Mouse (Mus musculus) urinary bladder, postnatal 10 days (tissue): ENCODE data around the gene Zfp575.

Experiments used
- DNase-seq: peaks from one replicate; pipeline ENCODE4 v3.0.0; 2022; ENCODE audit warnings: low spot score

Gene Zfp575

DNA sequence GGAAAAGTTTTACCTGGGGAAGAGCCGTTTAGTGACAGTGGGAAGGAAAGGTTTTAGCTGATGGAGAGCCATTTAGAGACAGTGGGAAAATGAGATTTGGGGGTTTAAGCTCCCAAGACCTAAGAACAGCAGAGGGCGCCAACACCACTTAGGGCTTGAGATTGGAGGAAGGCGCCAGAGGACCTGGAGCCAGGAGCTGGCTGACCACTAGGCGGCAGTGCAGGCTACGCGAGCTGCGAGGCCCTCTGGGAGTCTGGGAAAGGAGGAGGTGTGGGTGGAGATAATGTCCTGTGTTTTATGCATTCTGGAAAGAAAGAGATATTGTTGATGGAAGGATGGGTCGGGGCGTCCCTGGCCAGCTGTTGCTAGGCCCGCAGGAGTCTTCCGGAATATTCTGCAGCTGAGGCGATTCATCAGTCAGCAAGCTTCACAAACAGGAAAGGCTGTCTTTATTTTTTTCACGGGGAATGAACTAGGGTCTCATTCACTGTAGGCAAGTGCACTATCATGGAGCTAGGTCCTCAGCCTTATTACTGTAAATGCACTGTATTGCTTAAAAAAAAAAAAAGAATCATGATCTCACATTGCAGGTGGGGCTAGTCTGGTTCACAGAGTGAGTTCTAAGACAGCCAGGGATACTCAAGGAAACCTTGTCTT is 13.6 kb upstream of the Zfp575 start:
- DNase-seq, result peak; percentile 90

DNA sequence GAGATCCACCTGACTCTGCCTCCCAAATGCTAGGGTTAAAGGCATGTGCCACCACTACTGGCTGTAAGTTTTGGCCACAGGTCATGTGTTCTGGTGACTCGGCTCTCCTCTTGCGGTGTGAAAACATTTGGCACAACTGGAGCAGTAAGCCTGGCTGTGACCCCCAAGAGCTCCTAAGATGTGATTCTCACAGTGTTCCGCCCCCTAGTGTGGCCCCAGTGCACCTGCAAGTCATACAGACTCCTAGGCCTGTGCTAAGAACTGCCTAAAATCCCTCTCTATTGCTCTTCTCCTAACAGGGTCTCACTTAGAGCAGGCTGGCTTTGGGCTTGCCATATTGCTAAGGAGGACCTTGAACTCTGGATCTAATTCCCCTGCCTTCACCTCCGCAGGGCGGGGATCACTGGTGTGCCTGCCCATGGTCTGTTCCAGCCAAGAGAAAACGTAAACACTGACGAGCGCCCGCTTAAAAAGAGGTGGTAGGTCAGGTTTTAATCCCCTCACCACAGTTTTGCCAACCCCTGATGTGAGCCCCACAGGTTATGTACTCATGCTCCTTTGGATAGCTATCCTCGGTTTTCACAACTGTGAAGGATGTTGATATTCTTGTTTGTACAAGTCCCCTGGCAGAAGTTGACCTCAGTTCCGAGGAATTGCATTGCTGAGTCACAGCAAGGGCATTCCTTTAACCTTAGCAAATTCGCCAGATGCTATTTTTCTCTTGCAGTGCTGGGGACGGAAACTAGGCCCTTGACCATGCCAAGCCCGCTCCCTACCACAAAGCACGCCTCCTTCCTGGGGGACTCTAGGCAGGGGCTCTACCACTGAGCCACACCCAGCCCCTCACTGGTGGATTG is 12.0 kb upstream of the Zfp575 start:
- no peak for DNase-seq

GRCm38 (mm10) chr7:24598121-24598520 is 10.7 kb upstream of the Zfp575 start:
- no peak for DNase-seq

DNA sequence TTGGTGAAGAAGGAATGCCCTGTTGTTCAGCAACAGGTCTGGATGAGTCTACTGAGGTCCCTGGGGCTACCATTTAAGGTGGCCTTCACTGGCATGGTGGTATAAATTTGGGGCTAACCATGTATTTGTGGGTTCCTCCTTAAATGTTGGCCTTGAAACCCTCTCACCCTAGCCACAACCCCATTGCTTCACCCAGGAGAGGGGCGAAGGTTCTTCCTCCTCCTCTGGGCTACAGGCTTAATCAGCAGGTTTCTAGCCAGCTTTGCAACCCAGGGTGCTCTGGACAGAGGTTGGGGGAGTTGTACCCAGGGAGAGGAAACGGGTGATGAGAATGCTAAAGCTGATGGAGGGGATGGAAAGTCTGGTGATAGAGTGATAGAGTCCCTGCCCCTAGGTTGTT is 8.0 kb upstream of the Zfp575 start:
- DNase-seq, result no peak

GRCm38 (mm10) chr7:24594309-24594803 is 6.9 kb upstream of the Zfp575 start:
- DNase-seq, result no peak

GRCm38 (mm10) chr7:24593621-24594308 is 6.3 kb upstream of the Zfp575 start:
- DNase-seq, result no peak

- no peak for DNase-seq
These were observed 5.3 kb upstream of the Zfp575 start for GRCm38 (mm10) chr7:24592781-24593180.

- no peak for DNase-seq
These were observed 4.7 kb upstream of the Zfp575 start for GRCm38 (mm10) chr7:24592163-24592562.

DNA sequence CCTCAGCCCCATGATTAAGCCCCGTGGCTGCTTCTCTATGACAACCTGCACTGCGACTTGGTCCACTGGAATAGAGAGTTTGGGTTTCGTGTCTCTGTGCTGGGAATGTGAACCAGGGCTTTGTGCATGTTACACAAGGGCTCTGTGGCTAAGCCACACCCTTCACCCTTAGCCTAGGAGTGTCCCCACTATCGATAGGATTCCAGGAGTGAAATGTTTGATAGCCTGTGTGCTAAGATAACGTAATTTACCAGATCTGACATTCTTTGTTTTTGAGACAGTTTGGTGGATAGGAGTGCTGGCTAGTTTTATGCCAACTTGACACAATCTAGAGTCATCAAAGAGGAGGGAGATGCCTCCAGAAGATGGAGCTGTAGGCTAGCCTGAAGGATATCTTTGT is 4.3 kb upstream of the Zfp575 start:
- no peak for DNase-seq

- no peak for DNase-seq
These were observed 895 bp upstream of the Zfp575 start for GRCm38 (mm10) chr7:24588336-24588735.

DNA sequence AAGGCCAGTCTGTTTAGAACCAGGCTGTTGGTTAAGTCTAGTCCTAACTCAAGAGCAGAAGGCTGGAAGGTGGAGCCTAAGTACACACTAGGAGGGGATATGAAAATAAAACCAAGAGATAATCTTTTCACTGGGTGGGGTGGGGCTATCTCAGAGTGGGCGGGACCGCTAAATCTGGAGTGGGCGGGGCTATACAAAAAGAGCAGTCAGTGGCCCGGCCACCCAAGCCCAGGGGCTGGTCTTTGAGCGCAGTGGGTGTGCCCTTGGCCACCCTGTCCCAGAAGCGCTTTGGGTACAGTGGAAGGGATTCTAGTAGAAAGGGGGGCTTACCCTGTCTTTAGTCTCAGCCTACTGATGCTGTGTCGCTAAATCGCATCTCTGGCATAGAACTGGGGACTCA is 613 bp downstream of the Zfp575 start:
- DNase-seq, result no peak

- no peak for DNase-seq
These were observed 1.4 kb downstream of the Zfp575 start for GRCm38 (mm10) chr7:24585995-24586394.

DNA sequence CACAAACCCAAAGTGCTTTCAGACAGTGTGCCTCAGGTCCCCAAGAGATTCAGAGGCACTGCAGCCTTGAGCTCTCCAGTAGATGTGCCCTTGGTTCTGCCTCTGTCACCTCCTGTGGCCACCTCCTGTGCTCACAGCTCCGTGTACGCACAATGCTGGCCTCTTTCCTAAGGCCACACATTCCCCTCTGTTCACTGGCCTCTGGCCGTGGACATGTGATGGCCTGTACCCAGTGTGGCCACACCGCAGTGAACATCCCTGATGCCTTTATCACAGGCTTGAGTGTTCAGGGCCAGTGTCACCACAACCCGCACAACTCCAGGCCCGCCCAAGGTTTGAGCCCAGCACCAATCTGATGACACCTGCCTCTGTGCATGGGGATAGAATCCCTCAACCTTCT is 2.6 kb downstream of the Zfp575 start:
- DNase-seq, result no peak

- DNase-seq, result no peak
These were observed 9.6 kb downstream of the Zfp575 start for GRCm38 (mm10) chr7:24577811-24578210.

GRCm38 (mm10) chr7:24574224-24574796 is 13.1 kb downstream of the Zfp575 start:
- no peak for DNase-seq

GRCm38 (mm10) chr7:24572455-24572854 is 15.0 kb downstream of the Zfp575 start:
- no peak for DNase-seq

- no peak for DNase-seq
These were observed 16.4 kb downstream of the Zfp575 start for GRCm38 (mm10) chr7:24571071-24571470.

DNA sequence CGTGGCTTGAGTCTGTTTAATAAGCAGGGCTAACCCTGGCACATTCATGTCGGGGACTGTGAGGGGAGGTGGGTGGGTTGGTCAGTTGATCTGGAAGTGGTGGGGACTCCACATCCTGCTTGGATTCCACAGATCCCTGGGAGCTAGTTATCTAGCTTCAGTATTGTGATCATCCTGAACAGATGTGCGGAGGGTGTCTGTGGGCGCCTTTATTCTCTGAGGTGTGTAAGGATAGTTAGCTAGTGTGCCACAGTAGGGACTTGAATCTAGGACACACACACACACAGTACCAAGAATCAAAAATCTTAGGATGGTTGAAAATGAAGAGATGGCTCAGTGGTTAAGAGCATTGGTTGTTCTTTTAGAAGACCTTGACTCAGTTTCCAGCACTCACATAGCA is 18.9 kb downstream of the Zfp575 start:
- DNase-seq, result no peak

- DNase-seq, result no peak
These were observed 21.2 kb downstream of the Zfp575 start for GRCm38 (mm10) chr7:24566206-24566605.

DNA sequence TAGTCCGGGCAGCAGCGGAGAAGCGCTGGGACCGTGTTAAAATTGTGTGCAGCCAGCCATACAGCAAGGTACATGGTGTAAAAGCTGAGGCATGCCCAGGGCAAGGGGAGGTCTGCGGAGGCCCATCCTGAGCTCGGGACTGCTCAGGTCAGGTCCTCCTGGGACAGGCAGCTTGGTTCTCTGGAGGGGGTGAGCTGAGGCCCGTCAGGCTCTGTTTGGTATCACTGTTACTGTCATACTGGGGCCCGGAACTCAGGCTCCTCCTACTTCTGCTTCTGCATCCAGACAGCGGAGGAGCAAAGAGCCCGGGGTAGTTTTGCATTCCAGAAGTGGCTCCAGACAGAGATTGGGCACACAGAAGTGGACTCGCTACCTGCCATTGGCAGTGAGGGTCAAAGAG is 21.8 kb downstream of the Zfp575 start:
- no peak for DNase-seq

GRCm38 (mm10) chr7:24564607-24565265 is 22.7 kb downstream of the Zfp575 start:
- DNase-seq, result no peak

DNA sequence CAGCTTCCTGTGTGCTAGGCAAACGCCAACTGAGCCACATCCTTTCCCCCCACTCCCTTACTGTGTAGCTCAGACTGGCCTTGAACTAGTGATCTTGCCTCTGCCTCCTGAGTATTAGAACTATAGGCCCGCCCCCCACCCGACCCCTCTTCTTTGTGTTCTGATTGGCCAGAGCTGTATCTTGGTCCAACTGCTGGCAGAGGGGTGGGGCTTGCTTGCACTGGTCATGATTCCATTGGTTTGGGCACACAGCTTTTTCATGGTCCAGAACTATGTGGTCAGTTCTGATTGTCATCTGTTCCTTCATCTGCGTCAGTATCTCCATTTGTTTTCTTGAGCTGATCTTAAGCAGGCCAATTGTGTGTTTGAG is 23.6 kb downstream of the Zfp575 start:
- DNase-seq, result no peak
